Comparison of ENCODE assay signal across 8 mouse cellular contexts in genomic region chr2:153586515-153587174, GRCm38 (mm10). TPM values are rescaled to one million over a fixed set of nuclear protein-coding genes. Genes with fewer than 3 reads are reported as not detected.
A peak's percentile ranks its signal among the peaks of the same experiment; 100 is the strongest.
DNase-seq lines count a peak whose midpoint lies in the region; ATAC-seq lines count a peak whose summit lies in the region.

No protein-coding gene starts in this region.

- peak; percentile 74 for DNase-seq in Muller cell, postnatal 12 days (ENCODE audit: inconsistent ontology term)
- DNase-seq in cerebellum, adult 9-11 months, result peak; percentile 77
- DNase-seq in frontal cortex, postnatal 10 days (ENCODE audit: low spot score in 2 of 2), result peak; percentile 43 to 80
- DNase-seq in layer of hippocampus, postnatal 10 days (ENCODE audit: low spot score in 2 of 2), result peak; percentile 92
- DNase-seq in lung, postnatal 14 days, result peak; percentile 87
- DNase-seq in retina, embryonic 14.5 days (ENCODE audit: low spot score), result peak; percentile 96
- DNase-seq in thymus, postnatal 36 days, result peak; percentile 77 to 83

- no peak overlapping the region for H3K27ac ChIP-seq in hindbrain, embryonic 12.5 days

- peak overlapping the region; percentile 48 for H3K4me2 ChIP-seq in hindbrain, embryonic 12.5 days (replicated peaks)

- 14% methylated on average over 15 of the region's 15 CpGs for WGBS in hindbrain, embryonic 12.5 days

- H3K9ac ChIP-seq in hindbrain, embryonic 12.5 days, result no peak overlapping the region

- no peaks in the 10 kb centered on the region for H3K27me3 ChIP-seq in hindbrain, embryonic 12.5 days

- peak; percentile 59 for ATAC-seq in hindbrain, embryonic 12.5 days (ENCODE audit: low FRiP score)

- H3K4me1 ChIP-seq in hindbrain, embryonic 12.5 days, result peaks cover 10% of the 10 kb centered on the region

- H3K36me3 ChIP-seq in hindbrain, embryonic 12.5 days, result no peaks in the 10 kb centered on the region

- H3K4me3 ChIP-seq in hindbrain, embryonic 12.5 days, result no peak overlapping the region

- H3K9me3 ChIP-seq in hindbrain, embryonic 12.5 days (replicated peaks), result no peaks in the 10 kb centered on the region

RNA-seq across cellular contexts. Expression of gene Commd7, which starts 45.9 kb away (rescaled TPM):
- polyA plus RNA-seq in hindbrain, embryonic 12.5 days (2016; fragmentation: Nextera tagmentation; extraction: Ambion mirVana), result 68.6 and 71.8 TPM in 2 replicates
- 10 to 100 TPM; 31.2 to 34.2 TPM for total RNA-seq in layer of hippocampus, postnatal 10 days (2021)

RNA-seq across cellular contexts. Expression of gene Nol4l, which starts 56.9 kb away (rescaled TPM):
- 33.9 and 36.8 TPM in 2 replicates for polyA plus RNA-seq in hindbrain, embryonic 12.5 days (2016; fragmentation: Nextera tagmentation; extraction: Ambion mirVana)
- total RNA-seq in layer of hippocampus, postnatal 10 days (2021), result 10 to 100 TPM; 65.4 to 66.8 TPM
